Mouse (Mus musculus) left cerebral cortex, postnatal 36 days (tissue): ENCODE results near the gene Zdhhc20. TPM values are rescaled to one million over a fixed set of nuclear protein-coding genes. Genes with fewer than 3 reads are reported as not detected.
"Not testable (repeated sequence)": the region's sequence is repeated elsewhere in the genome, so short reads cannot be mapped to it uniquely, and the experiment has no call there.

Experiments
- DNase-seq, 2 experiments: peaks; one replicate each; pipeline ENCODE4 v3.0.0; 2021 to 2022; ENCODE audit warnings: low spot score in 2 of 2, mixed read lengths in 1 of 2
- intact Hi-C: fragments of 180-260 bp; cut with DNase I; formaldehyde crosslinking; loops from one replicate; pipeline ENCODE4 v1.15.1; 2025
- total RNA-seq, 2 experiments: library from RNA; stranded (reverse); gene quantifications; 2 replicates each; pipeline ENCODE4 v1.2.3; 2021

Gene Zdhhc20
- total RNA-seq, 2 experiments from 2014 or later = 31.0 to 42.4 TPM

GRCm38 (mm10) chr14:57896088-57896871 lies 6.2 kb upstream of the Zdhhc20 start:
- DNase-seq, intact Hi-C loops: not testable (repeated sequence)

- no peak for DNase-seq
- intact Hi-C loops = no loop called here
Measured at GRCm38 (mm10) chr14:57894346-57894745, 4.3 kb upstream of the Zdhhc20 start.

GRCm38 (mm10) chr14:57892961-57893360 lies 2.9 kb upstream of the Zdhhc20 start:
- DNase-seq = no peak
- intact Hi-C loops = no loop called here

GRCm38 (mm10) chr14:57889541-57890010 lies 500 bp downstream of the Zdhhc20 start:
- DNase-seq = no peak
- intact Hi-C loops = no loop called here

- intact Hi-C loops = no loop called here
- no peak for DNase-seq
Measured at GRCm38 (mm10) chr14:57887171-57887570, 2.9 kb downstream of the Zdhhc20 start.

GRCm38 (mm10) chr14:57886032-57886431 lies 4.0 kb downstream of the Zdhhc20 start:
- DNase-seq = no peak
- intact Hi-C loops = no loop called here

GRCm38 (mm10) chr14:57883341-57883740 lies 6.7 kb downstream of the Zdhhc20 start:
- no peak for DNase-seq
- intact Hi-C loops = no loop called here

- intact Hi-C loops = no loop called here
- no peak for DNase-seq
Measured at GRCm38 (mm10) chr14:57882720-57883119, 7.4 kb downstream of the Zdhhc20 start.

- intact Hi-C loops = no loop called here
- no peak for DNase-seq
Measured at GRCm38 (mm10) chr14:57881793-57882192, 8.3 kb downstream of the Zdhhc20 start.

GRCm38 (mm10) chr14:57881074-57881473 lies 9.0 kb downstream of the Zdhhc20 start:
- DNase-seq = no peak
- intact Hi-C loops = no loop called here

- no peak for DNase-seq
- intact Hi-C loops = no loop called here
Measured at GRCm38 (mm10) chr14:57877921-57878320, 12.2 kb downstream of the Zdhhc20 start.

GRCm38 (mm10) chr14:57866676-57867276 lies 23.3 kb downstream of the Zdhhc20 start:
- intact Hi-C loops = no loop called here
- no peak for DNase-seq

GRCm38 (mm10) chr14:57865256-57865655 lies 24.8 kb downstream of the Zdhhc20 start:
- intact Hi-C loops = no loop called here

GRCm38 (mm10) chr14:57863129-57863528 lies 26.9 kb downstream of the Zdhhc20 start:
- DNase-seq = no peak
- intact Hi-C loops = no loop called here

More at GRCm38 (mm10) chr14:57865256-57865655, 24.8 kb downstream of the Zdhhc20 start:
- no peak for DNase-seq

- no peak for DNase-seq
- intact Hi-C loops = no loop called here
Measured at GRCm38 (mm10) chr14:57861987-57862412, 28.1 kb downstream of the Zdhhc20 start.

GRCm38 (mm10) chr14:57859520-57859919 lies 30.6 kb downstream of the Zdhhc20 start:
- intact Hi-C loops = no loop called here
- DNase-seq = no peak

- no peak for DNase-seq
- intact Hi-C loops = no loop called here
Measured at GRCm38 (mm10) chr14:57858601-57859000, 31.5 kb downstream of the Zdhhc20 start.

GRCm38 (mm10) chr14:57856037-57856436 lies 34.0 kb downstream of the Zdhhc20 start:
- DNase-seq, intact Hi-C loops: not testable (repeated sequence)

- intact Hi-C loops = no loop called here
- no peak for DNase-seq
Measured at GRCm38 (mm10) chr14:57852961-57853360, 37.1 kb downstream of the Zdhhc20 start.

- no peak for DNase-seq
- intact Hi-C loops = no loop called here
Measured at GRCm38 (mm10) chr14:57850330-57850729, 39.7 kb downstream of the Zdhhc20 start.

- intact Hi-C loops = no loop called here
- DNase-seq = no peak
Measured at GRCm38 (mm10) chr14:57848646-57849045, 41.4 kb downstream of the Zdhhc20 start.
